Mouse (Mus musculus): ENCODE data around the gene Spa17. TPM values are rescaled to one million over a fixed set of nuclear protein-coding genes. Genes with fewer than 3 reads are reported as not detected.

The Spa17 gene
- polyA plus RNA-seq, 1 experiment from 2014 or later = 2.2 TPM

GRCm38 (mm10) chr9:37563805-37564204 is 49.7 kb downstream of the Spa17 start:
- Histone ChIP-seq H3K4me2 (ENCODE audit: low read depth, low read length) (no peak overlapping the region), H3K4me3 (ENCODE audit: low read depth, low read length) (no peak overlapping the region), H3K4me1 (ENCODE audit: insufficient read depth) (peaks cover 16% of the 10 kb centered on the region), H3K9me3 (ENCODE audit: low read length) (no peaks in the 10 kb centered on the region), H3K36me3 (replicated peaks; ENCODE audit: insufficient read depth, low read length) (no peaks in the 10 kb centered on the region), H3K9ac (replicated peaks) (no peak overlapping the region), H3K27ac (ENCODE audit: low read depth) (no peak overlapping the region), H3K27me3 (ENCODE audit: insufficient read depth, low read length) (no peaks in the 10 kb centered on the region)
- 41% methylated on average over 1 of the region's 1 CpGs for WGBS (ENCODE audit: insufficient replicate concordance)
- ATAC-seq = no peak
- TF ChIP-seq EP300 (IDR thresholded peaks at IDR 0.05; ENCODE audit: low read depth) = peak; percentile 77
- no peak for TF ChIP-seq CTCF (IDR thresholded peaks at IDR 0.05; ENCODE audit: low read depth)
- DNase-seq = no peak

- DNase-seq (no peak), ATAC-seq (no peak)
- no peaks in the 10 kb centered on the region for H3K9me3 ChIP-seq (ENCODE audit: low read length)
- H3K4me2 ChIP-seq (ENCODE audit: low read depth, low read length) = no peak overlapping the region
- no peak overlapping the region for H3K9ac ChIP-seq (replicated peaks)
- H3K4me3 ChIP-seq (ENCODE audit: low read depth, low read length) = no peak overlapping the region
- 0 out of 2 replicates have a peak, but pooled peaks cover 3% of the 10 kb centered on the region for H3K4me1 ChIP-seq (ENCODE audit: insufficient read depth)
- no peak for TF ChIP-seq CTCF (IDR thresholded peaks at IDR 0.05; ENCODE audit: low read depth)
- TF ChIP-seq EP300 (IDR thresholded peaks at IDR 0.05; ENCODE audit: low read depth) = no peak
- H3K27ac ChIP-seq (ENCODE audit: low read depth) = no peak overlapping the region
- no peaks in the 10 kb centered on the region for H3K27me3 ChIP-seq (ENCODE audit: insufficient read depth, low read length)
- 87% methylated on average over 2 of the region's 2 CpGs for WGBS (ENCODE audit: insufficient replicate concordance)
- H3K36me3 ChIP-seq (replicated peaks; ENCODE audit: insufficient read depth, low read length) = no peaks in the 10 kb centered on the region
These were observed 52.9 kb downstream of the Spa17 start for GRCm38 (mm10) chr9:37560617-37561016.

- Histone ChIP-seq H3K27ac (ENCODE audit: low read depth) (no peak overlapping the region), H3K27me3 (ENCODE audit: insufficient read depth, low read length) (peaks cover 15% of the 10 kb centered on the region), H3K4me1 (ENCODE audit: insufficient read depth) (peaks cover 26% of the 10 kb centered on the region), H3K36me3 (replicated peaks; ENCODE audit: insufficient read depth, low read length) (no peaks in the 10 kb centered on the region), H3K4me2 (ENCODE audit: low read depth, low read length) (no peak overlapping the region), H3K4me3 (ENCODE audit: low read depth, low read length) (no peak overlapping the region), H3K9me3 (ENCODE audit: low read length) (no peaks in the 10 kb centered on the region), H3K9ac (replicated peaks) (no peak overlapping the region)
- ATAC-seq (no peak), DNase-seq (no peak)
- no peak for TF ChIP-seq CTCF (IDR thresholded peaks at IDR 0.05; ENCODE audit: low read depth)
- no peak for TF ChIP-seq EP300 (IDR thresholded peaks at IDR 0.05; ENCODE audit: low read depth)
- WGBS (ENCODE audit: insufficient replicate concordance) = 48% methylated on average over 3 of the region's 3 CpGs
These were observed 57.2 kb downstream of the Spa17 start for GRCm38 (mm10) chr9:37556366-37556765.

GRCm38 (mm10) chr9:37554838-37555748 is 58.4 kb downstream of the Spa17 start, which contains the start of gene Siae:
Gene Siae, plus strand, starts transcription at chr9:37555698.
- Histone ChIP-seq H3K27ac (ENCODE audit: low read depth) (no peak within 1 kb of the TSS), H3K27me3 (ENCODE audit: insufficient read depth, low read length) (peaks cover 18% of the 10 kb centered on the region), H3K9ac (replicated peaks) (no peak within 1 kb of the TSS), H3K4me2 (ENCODE audit: low read depth, low read length) (no peak within 1 kb of the TSS), H3K4me3 (ENCODE audit: low read depth, low read length) (no peak within 1 kb of the TSS), H3K36me3 (replicated peaks; ENCODE audit: insufficient read depth, low read length) (no peaks in the 10 kb centered on the region), H3K9me3 (ENCODE audit: low read length) (no peaks in the 10 kb centered on the region), H3K4me1 (ENCODE audit: insufficient read depth) (peaks cover 26% of the 10 kb centered on the region)
- no peak for ATAC-seq
- no peak for TF ChIP-seq CTCF (IDR thresholded peaks at IDR 0.05; ENCODE audit: low read depth)
- TF ChIP-seq EP300 (IDR thresholded peaks at IDR 0.05; ENCODE audit: low read depth) = no peak
- no peak for DNase-seq
- whole genome bisulfite sequencing (ENCODE audit: insufficient replicate concordance) = 31% methylated on average over 7 of the region's 7 CpGs

- no peaks in the 10 kb centered on the region for H3K36me3 ChIP-seq (replicated peaks; ENCODE audit: insufficient read depth, low read length)
- H3K4me2 ChIP-seq (ENCODE audit: low read depth, low read length) = no peak overlapping the region
- peak; percentile 79 for ATAC-seq
- H3K4me1 ChIP-seq (ENCODE audit: insufficient read depth) = peaks cover 26% of the 10 kb centered on the region
- no peak overlapping the region for H3K4me3 ChIP-seq (ENCODE audit: low read depth, low read length)
- DNase-seq = no peak
- no peaks in the 10 kb centered on the region for H3K9me3 ChIP-seq (ENCODE audit: low read length)
- no peak for TF ChIP-seq CTCF (IDR thresholded peaks at IDR 0.05; ENCODE audit: low read depth)
- peak; percentile 75 for TF ChIP-seq EP300 (IDR thresholded peaks at IDR 0.05; ENCODE audit: low read depth)
- H3K27ac ChIP-seq (ENCODE audit: low read depth) = no peak overlapping the region
- 31% methylated on average over 1 of the region's 1 CpGs for WGBS (ENCODE audit: insufficient replicate concordance)
- H3K27me3 ChIP-seq (ENCODE audit: insufficient read depth, low read length) = peaks cover 18% of the 10 kb centered on the region
- no peak overlapping the region for H3K9ac ChIP-seq (replicated peaks)
These were observed 59.2 kb downstream of the Spa17 start for GRCm38 (mm10) chr9:37554279-37554678.

Other genes with a start within 250 kb of the Spa17 start
- not detected in 2 replicates for gene Hepacam, start 246.4 kb downstream of the Spa17 start, polyA plus RNA-seq (2015; fragmentation: Nextera tagmentation; extraction: Ambion mirVana)
- 2.5 and 3.5 TPM in 2 replicates for gene Robo4, start 211.8 kb downstream of the Spa17 start, polyA plus RNA-seq (2015; fragmentation: Nextera tagmentation; extraction: Ambion mirVana)
- gene Robo3, start 180.5 kb downstream of the Spa17 start, polyA plus RNA-seq (2015; fragmentation: Nextera tagmentation; extraction: Ambion mirVana) = 0.05 and 0.06 TPM in 2 replicates
- gene Msantd2, start 124.4 kb downstream of the Spa17 start, polyA plus RNA-seq (2015; fragmentation: Nextera tagmentation; extraction: Ambion mirVana) = 3.0 and 3.3 TPM in 2 replicates
- 16.2 and 18.2 TPM in 2 replicates for gene Esam, start 85.6 kb downstream of the Spa17 start, polyA plus RNA-seq (2015; fragmentation: Nextera tagmentation; extraction: Ambion mirVana)
- gene Vsig2, start 74.5 kb downstream of the Spa17 start, polyA plus RNA-seq (2015; fragmentation: Nextera tagmentation; extraction: Ambion mirVana) = 0.88 and 1.3 TPM in 2 replicates
- 7.4 and 9.3 TPM in 2 replicates for gene Nrgn, start 60.8 kb downstream of the Spa17 start, polyA plus RNA-seq (2015; fragmentation: Nextera tagmentation; extraction: Ambion mirVana)
- gene Siae, start 58.0 kb downstream of the Spa17 start, polyA plus RNA-seq (2015; fragmentation: Nextera tagmentation; extraction: Ambion mirVana) = 5.1 and 5.2 TPM in 2 replicates
- gene Tbrg1, start 43.6 kb upstream of the Spa17 start, polyA plus RNA-seq (2015; fragmentation: Nextera tagmentation; extraction: Ambion mirVana) = 59.7 and 60.5 TPM in 2 replicates
- not detected in 2 replicates for gene Panx3, start 55.5 kb upstream of the Spa17 start, polyA plus RNA-seq (2015; fragmentation: Nextera tagmentation; extraction: Ambion mirVana)
- gene Olfr160, start 102.5 kb upstream of the Spa17 start, polyA plus RNA-seq (2015; fragmentation: Nextera tagmentation; extraction: Ambion mirVana) = not detected in 2 replicates
- gene Olfr874, start 131.4 kb upstream of the Spa17 start, polyA plus RNA-seq (2015; fragmentation: Nextera tagmentation; extraction: Ambion mirVana) = not detected in 2 replicates
- not detected in 2 replicates for gene Olfr875, start 158.1 kb upstream of the Spa17 start, polyA plus RNA-seq (2015; fragmentation: Nextera tagmentation; extraction: Ambion mirVana)
- gene Olfr876, start 189.3 kb upstream of the Spa17 start, polyA plus RNA-seq (2015; fragmentation: Nextera tagmentation; extraction: Ambion mirVana) = not detected in 2 replicates
- gene Olfr877, start 240.5 kb upstream of the Spa17 start, polyA plus RNA-seq (2015; fragmentation: Nextera tagmentation; extraction: Ambion mirVana) = not detected in 2 replicates